Mouse (Mus musculus) neural tube, embryonic 15.5 days (tissue): Measurements from ENCODE around the gene Psd. TPM values are rescaled to one million over a fixed set of nuclear protein-coding genes. Genes with fewer than 3 reads are reported as not detected.

Experiments
- ATAC-seq: fragments of 200-750 bp; cut with Nextera tagmentation; 2 replicates; pipeline ENCODE4 v1.8.0; 2017; ENCODE audit warnings: mild to moderate bottlenecking, moderate TSS enrichment, moderate library complexity; ENCODE audit not compliant: low FRiP score
- H3K27ac ChIP-seq: fragments of 300-500 bp; sonication (generic); replicated peaks from 2 replicates; pipeline ENCODE4 v1.5.1; 2015; ENCODE audit warnings: mild to moderate bottlenecking, inconsistent platforms
- H3K27me3 ChIP-seq: fragments of 300-500 bp; sonication (generic); replicated peaks from 2 replicates; pipeline ENCODE4 v1.6.1; 2015; ENCODE audit warnings: inconsistent platforms
- H3K36me3 ChIP-seq: fragments of 300-500 bp; sonication (generic); 2 replicates; pipeline ENCODE4 v1.6.1; 2015; ENCODE audit warnings: inconsistent platforms
- H3K4me1 ChIP-seq: fragments of 300-500 bp; sonication (generic); 2 replicates; pipeline ENCODE4 v1.6.1; 2015; ENCODE audit warnings: inconsistent platforms
- H3K4me2 ChIP-seq: fragments of 300-500 bp; sonication (generic); 2 replicates; pipeline ENCODE4 v1.6.1; 2015; ENCODE audit warnings: inconsistent platforms, mild to moderate bottlenecking, moderate library complexity
- H3K4me3 ChIP-seq: fragments of 300-500 bp; sonication (generic); replicated peaks from 2 replicates; pipeline ENCODE4 v1.5.1; 2015; ENCODE audit warnings: mild to moderate bottlenecking, inconsistent platforms
- H3K9ac ChIP-seq: fragments of 300-500 bp; sonication (generic); replicated peaks from 2 replicates; pipeline ENCODE4 v1.6.1; 2015; ENCODE audit warnings: mild to moderate bottlenecking, inconsistent platforms
- H3K9me3 ChIP-seq: fragments of 300-500 bp; sonication (generic); replicated peaks from 2 replicates; pipeline ENCODE4 v1.6.1; 2016; ENCODE audit warnings: inconsistent platforms
- WGBS: fragments of 180-500 bp; shearing (Covaris S2); methylation state at CpG from one replicate; pipeline ENCODE4 v1.1.7; 2015; ENCODE audit warnings: mixed read lengths; 5-methylcytosine and 5-hydroxymethylcytosine counted together
- polyA plus RNA-seq: library from polyadenylated mRNA; unstranded; fragments of >200 nt; fragmentation: Nextera tagmentation; extraction: Ambion mirVana; gene quantifications from 2 replicates; pipeline ENCODE4 v1.2.1, GENCODE M21; 2015

The Psd gene
- polyA plus RNA-seq, 1 experiment from 2014 or later, result 118 TPM

GRCm38 (mm10) chr19:46356701-46357138 is 29.8 kb upstream of the Psd start:
- under 1% methylated on average over 29 of the region's 29 CpGs for WGBS
- H3K27ac ChIP-seq, result peak overlapping the region; percentile 30

GRCm38 (mm10) chr19:46350168-46350932 is 23.4 kb upstream of the Psd start, which contains the start of gene 2310034G01Rik:
2310034G01Rik (minus strand) TSS chr19:46350302.
- peak within 1 kb of the TSS; percentile 73 for H3K4me2 ChIP-seq

More at GRCm38 (mm10) chr19:46356701-46357138, 29.8 kb upstream of the Psd start:
- Histone ChIP-seq H3K4me3 (peak overlapping the region; percentile 63), H3K27me3 (peaks cover 10% of the 10 kb centered on the region; the same call in 1 of the 2 replicates), H3K4me1 (peaks cover 23% of the 10 kb centered on the region), H3K9ac (peak overlapping the region; percentile 76), H3K4me2 (peak overlapping the region; percentile 80), H3K9me3 (no peaks in the 10 kb centered on the region), H3K36me3 (no peaks in the 10 kb centered on the region)
- peak; percentile 92 for ATAC-seq

GRCm38 (mm10) chr19:46349550-46349949 is 22.6 kb upstream of the Psd start:
- Histone ChIP-seq H3K36me3 (no peaks in the 10 kb centered on the region), H3K4me3 (peak overlapping the region; percentile 60), H3K9me3 (no peaks in the 10 kb centered on the region), H3K27ac (peak overlapping the region; percentile 92; the same call in 1 of the 2 replicates), H3K9ac (peak overlapping the region; percentile 75), H3K4me1 (peaks cover 27% of the 10 kb centered on the region), H3K4me2 (peak overlapping the region; percentile 73), H3K27me3 (0 out of 2 replicates have a peak, but pooled peaks cover 6% of the 10 kb centered on the region)
- ATAC-seq, result 0 out of 2 replicates have a peak, but pooled peaks have one; percentile 35
- WGBS, result 33% methylated on average over 6 of the region's 6 CpGs

More at GRCm38 (mm10) chr19:46350168-46350932, 23.4 kb upstream of the Psd start, which contains the start of gene 2310034G01Rik:
- Histone ChIP-seq H3K36me3 (no peaks in the 10 kb centered on the region), H3K4me3 (peak within 1 kb of the TSS; percentile 60), H3K27ac (peak within 1 kb of the TSS; percentile 92), H3K9ac (peak within 1 kb of the TSS; percentile 75), H3K27me3 (0 out of 2 replicates have a peak, but pooled peaks cover 3% of the 10 kb centered on the region), H3K9me3 (no peaks in the 10 kb centered on the region), H3K4me1 (peaks cover 27% of the 10 kb centered on the region)
- ATAC-seq, result no peak
- WGBS, result 56% methylated on average over 10 of the region's 10 CpGs

GRCm38 (mm10) chr19:46348761-46349458 is 22.0 kb upstream of the Psd start:
- Histone ChIP-seq H3K27me3 (0 out of 2 replicates have a peak, but pooled peaks cover 7% of the 10 kb centered on the region), H3K9ac (peak overlapping the region; percentile 75), H3K9me3 (no peaks in the 10 kb centered on the region), H3K4me3 (peak overlapping the region; percentile 60), H3K36me3 (no peaks in the 10 kb centered on the region), H3K4me1 (peaks cover 27% of the 10 kb centered on the region), H3K27ac (peak overlapping the region; percentile 92), H3K4me2 (peak overlapping the region; percentile 73)
- ATAC-seq, result peak; percentile 95
- under 1% methylated on average over 78 of the region's 78 CpGs for WGBS

- Histone ChIP-seq H3K27me3 (peaks cover 12% of the 10 kb centered on the region; the same call in 1 of the 2 replicates), H3K27ac (peak overlapping the region; percentile 92), H3K9me3 (no peaks in the 10 kb centered on the region), H3K36me3 (no peaks in the 10 kb centered on the region), H3K4me1 (peaks cover 27% of the 10 kb centered on the region), H3K4me3 (peak overlapping the region; percentile 60), H3K4me2 (peak overlapping the region; percentile 73), H3K9ac (peak overlapping the region; percentile 75)
- ATAC-seq, result peak; percentile 29
- 29% methylated on average over 14 of the region's 14 CpGs for WGBS
Observed at GRCm38 (mm10) chr19:46347936-46348668, 21.1 kb upstream of the Psd start.

GRCm38 (mm10) chr19:46347146-46347545 is 20.2 kb upstream of the Psd start:
- no peak overlapping the region for H3K4me3 ChIP-seq
- no peak for ATAC-seq
- H3K27me3 ChIP-seq, result peaks cover 12% of the 10 kb centered on the region; the same call in 1 of the 2 replicates
- H3K27ac ChIP-seq, result no peak overlapping the region
- H3K36me3 ChIP-seq, result no peaks in the 10 kb centered on the region
- H3K9ac ChIP-seq, result no peak overlapping the region
- WGBS, result 100% methylated on average over 1 of the region's 1 CpGs
- H3K4me1 ChIP-seq, result peaks cover 27% of the 10 kb centered on the region
- H3K4me2 ChIP-seq, result no peak overlapping the region
- H3K9me3 ChIP-seq, result no peaks in the 10 kb centered on the region

DNA sequence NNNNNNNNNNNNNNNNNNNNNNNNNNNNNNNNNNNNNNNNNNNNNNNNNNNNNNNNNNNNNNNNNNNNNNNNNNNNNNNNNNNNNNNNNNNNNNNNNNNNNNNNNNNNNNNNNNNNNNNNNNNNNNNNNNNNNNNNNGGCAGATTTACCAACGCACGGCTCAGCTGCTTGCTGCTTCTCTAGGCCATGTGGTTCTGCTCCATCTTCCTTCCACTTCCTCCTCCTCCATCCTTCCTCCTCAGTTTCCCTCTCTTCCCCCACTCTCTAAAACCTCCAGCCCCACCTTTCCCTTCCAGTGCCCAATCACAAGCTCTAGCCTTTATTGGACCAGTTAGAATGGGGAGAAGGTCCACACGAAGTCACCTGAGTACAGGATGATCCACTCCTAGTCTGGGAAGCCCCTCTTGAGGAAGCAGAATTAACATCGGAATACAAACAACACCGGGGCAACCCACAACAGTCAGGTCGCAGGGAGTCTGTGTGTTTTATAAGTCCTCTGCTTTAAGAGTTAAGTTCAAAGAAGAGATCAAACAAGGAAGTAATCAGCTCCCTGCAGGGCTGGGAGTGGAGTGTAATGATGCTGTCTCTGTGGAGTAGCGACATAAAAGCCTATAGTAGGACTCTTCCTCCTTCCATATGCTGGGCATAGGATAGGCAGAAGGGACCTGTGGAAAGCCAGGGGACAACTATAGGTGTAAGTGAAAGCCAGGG is 17.9 kb upstream of the Psd start:
- ATAC-seq, result no peak
- 17% methylated on average over 7 of the region's 7 CpGs for WGBS
- H3K27me3 ChIP-seq, result peaks cover 12% of the 10 kb centered on the region; the same call in 1 of the 2 replicates
- H3K9ac ChIP-seq, result no peak overlapping the region; the same call in 1 of the 2 replicates
- H3K4me2 ChIP-seq, result no peak overlapping the region
- H3K27ac ChIP-seq, result no peak overlapping the region
- H3K4me3 ChIP-seq, result no peak overlapping the region
- peaks cover 22% of the 10 kb centered on the region for H3K4me1 ChIP-seq
- H3K9me3 ChIP-seq, result no peaks in the 10 kb centered on the region
- no peaks in the 10 kb centered on the region for H3K36me3 ChIP-seq

GRCm38 (mm10) chr19:46339287-46339971 is 12.5 kb upstream of the Psd start:
- peak overlapping the region; percentile 68; the same call in 1 of the 2 replicates for H3K4me3 ChIP-seq
- 74% methylated on average over 7 of the region's 7 CpGs for WGBS
- peak overlapping the region; percentile 86 for H3K4me2 ChIP-seq
- peaks cover 31% of the 10 kb centered on the region for H3K4me1 ChIP-seq
- H3K27me3 ChIP-seq, result peaks cover 8% of the 10 kb centered on the region; the same call in 1 of the 2 replicates
- ATAC-seq, result peak; percentile 19; the same call in 1 of the 2 replicates
- no peaks in the 10 kb centered on the region for H3K9me3 ChIP-seq
- H3K36me3 ChIP-seq, result no peaks in the 10 kb centered on the region
- peak overlapping the region; percentile 70 for H3K27ac ChIP-seq
- H3K9ac ChIP-seq, result no peak overlapping the region

GRCm38 (mm10) chr19:46338942-46339286 is 12.0 kb upstream of the Psd start:
- Histone ChIP-seq H3K4me3 (peak overlapping the region; percentile 68), H3K9me3 (no peaks in the 10 kb centered on the region), H3K27me3 (peaks cover 5% of the 10 kb centered on the region; the same call in 1 of the 2 replicates), H3K4me1 (peaks cover 31% of the 10 kb centered on the region), H3K27ac (peak overlapping the region; percentile 70), H3K9ac (peak overlapping the region; percentile 44), H3K4me2 (peak overlapping the region; percentile 86), H3K36me3 (no peaks in the 10 kb centered on the region)
- ATAC-seq, result peak; percentile 16
- 54% methylated on average over 6 of the region's 6 CpGs for WGBS

GRCm38 (mm10) chr19:46338331-46338936 is 11.5 kb upstream of the Psd start, which contains the start of gene Cuedc2:
Cuedc2 (minus strand) TSS chr19:46338702.
- H3K9ac ChIP-seq, result peak within 1 kb of the TSS; percentile 67
- peak within 1 kb of the TSS; percentile 86 for H3K4me2 ChIP-seq
- under 1% methylated on average over 31 of the region's 31 CpGs for WGBS
- H3K4me1 ChIP-seq, result peaks cover 31% of the 10 kb centered on the region
- 0 out of 2 replicates have a peak, but pooled peaks cover under 1% of the 10 kb centered on the region for H3K27me3 ChIP-seq
- H3K4me3 ChIP-seq, result peak within 1 kb of the TSS; percentile 68
- H3K9me3 ChIP-seq, result no peaks in the 10 kb centered on the region
- H3K36me3 ChIP-seq, result no peaks in the 10 kb centered on the region
- ATAC-seq, result peak; percentile 91
- H3K27ac ChIP-seq, result peak within 1 kb of the TSS; percentile 83
